Mouse (Mus musculus): ENCODE results near the gene Ccp110. TPM values are rescaled to one million over a fixed set of nuclear protein-coding genes. Genes with fewer than 3 reads are reported as not detected.

Ccp110 gene
- polyA plus RNA-seq, 1 experiment = 59.8 TPM

DNA sequence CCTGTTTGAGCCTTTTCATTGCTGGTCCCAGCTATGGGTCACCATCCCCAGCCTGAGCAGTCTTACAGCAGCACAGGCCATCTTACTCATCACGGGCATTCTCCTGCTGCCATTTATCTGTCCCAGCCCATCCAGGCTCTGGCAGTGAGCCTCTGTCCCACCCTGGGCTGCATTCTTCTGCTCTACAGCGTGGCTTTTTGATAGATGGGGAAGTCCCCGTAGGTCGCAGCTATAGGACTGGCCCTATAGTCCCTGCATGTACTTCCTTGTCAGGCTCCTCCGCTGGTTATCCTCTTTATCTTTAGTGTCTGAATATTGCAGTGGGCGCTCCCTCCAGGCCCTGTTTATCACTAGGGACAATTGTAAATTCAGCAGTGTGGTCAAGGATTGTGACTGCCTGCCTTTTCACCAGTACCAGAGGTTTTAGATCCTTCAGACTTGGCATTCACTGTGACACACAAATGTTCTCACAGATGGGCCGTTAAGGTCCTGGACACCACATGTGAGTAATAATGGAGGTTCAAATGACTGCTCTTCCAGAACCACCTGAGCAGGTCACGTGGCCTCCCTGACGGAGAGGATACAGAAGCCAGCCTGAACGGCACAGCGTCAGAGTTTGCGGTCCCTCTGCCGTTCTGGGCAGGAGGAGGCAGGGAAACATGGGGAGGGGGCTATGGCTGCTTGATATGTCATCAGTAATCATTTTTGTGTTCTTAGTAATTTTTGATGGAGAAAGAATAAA, 16.7 kb downstream of the Ccp110 start:
- Histone ChIP-seq H3K27me3 (ENCODE audit: control insufficient read depth, insufficient read depth, low read length) (no peaks in the 10 kb centered on the region), H3K36me3 (ENCODE audit: control insufficient read depth, insufficient read depth, low read length) (peaks cover 14% of the 10 kb centered on the region), H3K27ac (ENCODE audit: control insufficient read depth, insufficient read depth, low read depth, low read length) (no peak overlapping the region), H3K4me3 (ENCODE audit: control insufficient read depth, low read depth, low read length) (no peak overlapping the region), H3K4me1 (ENCODE audit: control insufficient read depth, insufficient read depth, low read length) (no peaks in the 10 kb centered on the region)
- TF ChIP-seq POLR2A (IDR thresholded peaks at IDR 0.05; ENCODE audit: control insufficient read depth, low read depth, low read length) (no peak), CTCF (IDR thresholded peaks at IDR 0.05; ENCODE audit: control insufficient read depth, insufficient read depth, insufficient replicate concordance, low read depth, low read length) (no peak)

DNA sequence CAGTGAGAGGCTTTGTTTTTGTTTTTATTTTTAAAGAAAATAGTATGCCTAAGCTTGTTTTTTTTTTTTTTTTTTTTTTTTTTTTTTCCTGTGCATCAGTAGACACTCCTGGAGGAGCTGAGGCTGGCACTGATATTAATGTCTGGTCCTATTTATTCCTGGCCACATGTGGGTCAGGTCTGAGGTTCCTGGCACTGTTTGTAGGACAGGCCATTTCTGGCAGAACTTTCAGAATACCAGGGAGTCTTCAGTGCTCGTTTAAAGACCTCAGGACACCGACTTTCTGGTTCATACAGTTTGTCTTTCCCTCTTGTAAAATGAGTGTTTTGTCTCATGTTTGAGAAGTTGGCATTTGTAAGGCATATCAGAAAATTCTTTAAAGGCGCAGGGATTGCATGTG, 19.4 kb downstream of the Ccp110 start:
- TF ChIP-seq POLR2A (IDR thresholded peaks at IDR 0.05; ENCODE audit: control insufficient read depth, low read depth, low read length) (no peak), CTCF (IDR thresholded peaks at IDR 0.05; ENCODE audit: control insufficient read depth, insufficient read depth, insufficient replicate concordance, low read depth, low read length) (no peak)
- no peak overlapping the region for H3K4me3 ChIP-seq (ENCODE audit: control insufficient read depth, low read depth, low read length)
- H3K36me3 ChIP-seq (ENCODE audit: control insufficient read depth, insufficient read depth, low read length) = peaks cover 10% of the 10 kb centered on the region
- H3K27ac ChIP-seq (ENCODE audit: control insufficient read depth, insufficient read depth, low read depth, low read length) = no peak overlapping the region
- H3K27me3 ChIP-seq (ENCODE audit: control insufficient read depth, insufficient read depth, low read length) = no peaks in the 10 kb centered on the region
- H3K4me1 ChIP-seq (ENCODE audit: control insufficient read depth, insufficient read depth, low read length) = no peaks in the 10 kb centered on the region

DNA sequence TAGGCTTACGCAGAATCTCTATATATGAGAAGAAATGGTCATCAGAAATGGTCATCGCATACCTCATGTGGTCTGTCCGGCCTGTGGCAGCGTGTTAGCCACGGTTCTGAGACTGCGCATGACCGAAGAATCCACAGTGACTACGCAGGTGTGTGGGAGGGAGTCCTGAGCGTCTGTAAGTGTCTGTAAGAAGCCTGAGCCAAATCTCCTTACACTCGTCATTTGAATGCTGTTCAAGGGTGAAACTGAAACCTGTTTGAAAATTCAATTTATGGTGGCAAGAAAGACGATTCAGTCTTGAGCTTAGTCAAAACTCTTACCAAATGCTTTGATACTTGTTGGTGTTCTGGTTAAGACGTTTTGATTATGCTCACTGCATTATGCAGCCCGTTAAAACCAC, 20.9 kb downstream of the Ccp110 start:
- Histone ChIP-seq H3K4me1 (ENCODE audit: control insufficient read depth, insufficient read depth, low read length) (no peaks in the 10 kb centered on the region), H3K27ac (ENCODE audit: control insufficient read depth, insufficient read depth, low read depth, low read length) (no peak overlapping the region), H3K36me3 (ENCODE audit: control insufficient read depth, insufficient read depth, low read length) (peaks cover 8% of the 10 kb centered on the region), H3K27me3 (ENCODE audit: control insufficient read depth, insufficient read depth, low read length) (no peaks in the 10 kb centered on the region), H3K4me3 (ENCODE audit: control insufficient read depth, low read depth, low read length) (no peak overlapping the region)
- TF ChIP-seq CTCF (IDR thresholded peaks at IDR 0.05; ENCODE audit: control insufficient read depth, insufficient read depth, insufficient replicate concordance, low read depth, low read length) = no peak
- no peak for TF ChIP-seq POLR2A (IDR thresholded peaks at IDR 0.05; ENCODE audit: control insufficient read depth, low read depth, low read length)

- no peak for TF ChIP-seq CTCF (IDR thresholded peaks at IDR 0.05; ENCODE audit: control insufficient read depth, insufficient read depth, insufficient replicate concordance, low read depth, low read length)
- H3K4me1 ChIP-seq (ENCODE audit: control insufficient read depth, insufficient read depth, low read length) = peaks cover 12% of the 10 kb centered on the region
- H3K4me3 ChIP-seq (ENCODE audit: control insufficient read depth, low read depth, low read length) = no peak overlapping the region
- H3K27ac ChIP-seq (ENCODE audit: control insufficient read depth, insufficient read depth, low read depth, low read length) = no peak overlapping the region
- H3K27me3 ChIP-seq (ENCODE audit: control insufficient read depth, insufficient read depth, low read length) = no peaks in the 10 kb centered on the region
- H3K36me3 ChIP-seq (ENCODE audit: control insufficient read depth, insufficient read depth, low read length) = peaks cover 2% of the 10 kb centered on the region
Observed at GRCm38 (mm10) chr7:118738730-118739129, 26.4 kb downstream of the Ccp110 start.

DNA sequence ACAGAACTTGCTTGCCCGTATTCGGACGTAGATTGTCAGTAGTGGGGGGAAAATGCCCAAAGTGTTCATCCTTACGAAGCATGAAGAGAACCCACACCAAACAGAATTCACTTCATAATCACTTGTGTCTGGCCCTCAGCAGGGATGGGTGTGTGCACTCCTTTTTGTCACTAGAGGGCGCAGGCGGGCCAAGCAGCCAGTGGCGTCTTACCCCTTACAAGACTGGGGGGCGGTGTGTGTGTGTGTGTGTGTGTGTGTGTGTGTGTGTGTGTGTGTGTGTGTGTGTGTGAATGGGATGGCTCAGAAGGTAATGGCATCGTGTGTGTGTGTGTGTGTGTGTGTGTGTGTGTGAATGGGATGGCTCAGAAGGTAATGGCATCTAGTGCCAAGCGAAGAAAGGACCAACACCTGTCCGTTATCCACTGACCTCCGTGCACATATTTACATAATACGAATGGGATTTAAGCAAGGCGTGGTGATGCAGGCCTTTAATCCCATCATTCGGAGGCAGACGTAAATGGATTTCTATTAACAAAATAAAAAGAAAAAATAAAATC, 27.7 kb downstream of the Ccp110 start, which contains the start of gene Vps35l:
Vps35l (plus strand) TSS at position 252 of the 557 bp plus-strand sequence.
- no peaks in the 10 kb centered on the region for H3K27me3 ChIP-seq (ENCODE audit: control insufficient read depth, insufficient read depth, low read length)
- peaks cover 2% of the 10 kb centered on the region for H3K36me3 ChIP-seq (ENCODE audit: control insufficient read depth, insufficient read depth, low read length)
- TF ChIP-seq POLR2A (IDR thresholded peaks at IDR 0.05; ENCODE audit: control insufficient read depth, low read depth, low read length) = no peak
- peak; percentile 83; the same call in 1 of the 2 replicates for TF ChIP-seq CTCF (IDR thresholded peaks at IDR 0.05; ENCODE audit: control insufficient read depth, insufficient read depth, insufficient replicate concordance, low read depth, low read length)
- peak within 1 kb of the TSS; percentile 84 for H3K4me3 ChIP-seq (ENCODE audit: control insufficient read depth, low read depth, low read length)
- H3K4me1 ChIP-seq (ENCODE audit: control insufficient read depth, insufficient read depth, low read length) = peaks cover 12% of the 10 kb centered on the region
- H3K27ac ChIP-seq (ENCODE audit: control insufficient read depth, insufficient read depth, low read depth, low read length) = peak within 1 kb of the TSS; percentile 71

DNA sequence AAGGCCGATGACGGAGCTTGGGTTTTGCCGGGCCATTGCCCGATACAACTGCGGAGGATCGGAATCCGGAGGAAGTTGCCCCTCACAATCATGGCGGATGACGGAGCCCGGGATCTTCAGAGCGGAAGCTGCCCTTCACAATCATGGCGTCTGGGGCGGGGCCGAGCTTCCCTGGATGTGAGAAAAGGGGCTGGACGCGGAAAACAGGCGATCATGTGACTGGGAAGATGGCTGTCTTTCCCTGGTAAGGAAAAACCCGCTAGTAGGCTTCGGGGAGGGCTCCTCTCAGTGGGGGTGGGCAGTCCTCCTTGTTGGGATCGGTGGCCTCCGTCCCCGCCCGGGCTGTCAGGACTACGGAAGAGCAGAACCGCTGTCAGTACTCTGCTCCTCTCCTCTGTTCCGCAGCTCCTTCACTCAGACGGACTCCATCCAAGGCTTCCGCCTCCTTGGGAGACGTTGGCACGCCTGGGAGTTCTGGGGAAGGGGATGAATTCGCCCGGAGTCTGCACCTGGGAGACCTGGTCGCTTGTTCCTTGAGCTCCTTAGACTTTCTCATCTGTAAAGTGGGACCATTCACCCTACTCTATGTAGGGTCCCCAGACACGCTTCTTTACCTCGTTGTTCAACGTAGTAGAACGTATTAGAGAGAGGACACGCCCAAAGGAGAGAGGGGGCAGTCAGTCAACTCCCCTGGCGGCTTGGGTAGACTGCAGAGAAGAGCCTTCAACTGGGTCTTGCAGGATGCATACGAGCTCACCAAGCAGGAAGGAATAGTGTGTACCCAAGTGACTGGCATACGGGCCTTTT, 28.4 kb downstream of the Ccp110 start:
- TF ChIP-seq POLR2A (IDR thresholded peaks at IDR 0.05; ENCODE audit: control insufficient read depth, low read depth, low read length) (peak; percentile 55; the same call in 1 of the 2 replicates), CTCF (IDR thresholded peaks at IDR 0.05; ENCODE audit: control insufficient read depth, insufficient read depth, insufficient replicate concordance, low read depth, low read length) (no peak)
- no peaks in the 10 kb centered on the region for H3K36me3 ChIP-seq (ENCODE audit: control insufficient read depth, insufficient read depth, low read length)
- peaks cover 12% of the 10 kb centered on the region for H3K4me1 ChIP-seq (ENCODE audit: control insufficient read depth, insufficient read depth, low read length)
- H3K27me3 ChIP-seq (ENCODE audit: control insufficient read depth, insufficient read depth, low read length) = no peaks in the 10 kb centered on the region
- peak overlapping the region; percentile 84 for H3K4me3 ChIP-seq (ENCODE audit: control insufficient read depth, low read depth, low read length)
- peak overlapping the region; percentile 71 for H3K27ac ChIP-seq (ENCODE audit: control insufficient read depth, insufficient read depth, low read depth, low read length)

- Histone ChIP-seq H3K27ac (ENCODE audit: control insufficient read depth, insufficient read depth, low read depth, low read length) (peak overlapping the region; percentile 71), H3K4me3 (ENCODE audit: control insufficient read depth, low read depth, low read length) (no peak overlapping the region)
- TF ChIP-seq POLR2A (IDR thresholded peaks at IDR 0.05; ENCODE audit: control insufficient read depth, low read depth, low read length) (peak; percentile 37; the same call in 1 of the 2 replicates), CTCF (IDR thresholded peaks at IDR 0.05; ENCODE audit: control insufficient read depth, insufficient read depth, insufficient replicate concordance, low read depth, low read length) (no peak)
Observed at GRCm38 (mm10) chr7:118742278-118742677, 29.9 kb downstream of the Ccp110 start.

More at GRCm38 (mm10) chr7:118742278-118742677, 29.9 kb downstream of the Ccp110 start:
- Histone ChIP-seq H3K27me3 (ENCODE audit: control insufficient read depth, insufficient read depth, low read length) (no peaks in the 10 kb centered on the region), H3K36me3 (ENCODE audit: control insufficient read depth, insufficient read depth, low read length) (peaks cover 2% of the 10 kb centered on the region; the same call in 1 of the 2 replicates), H3K4me1 (ENCODE audit: control insufficient read depth, insufficient read depth, low read length) (peaks cover 12% of the 10 kb centered on the region)

All from testis, adult 2 months (tissue).